In genomic region chr6:121035268-121035667, GRCm38 (mm10) we compare ENCODE assay signal across 17 mouse cellular contexts.
DNase-seq lines count a peak whose midpoint lies in the region; ATAC-seq and TF ChIP-seq lines count a peak whose summit lies in the region.
"Had no signal": no experiment of that assay in that cellular context is flagged by ENCODE, and none has a peak within 500 bp of the region (broad histone marks: within the 10 kb centered on the region; RNA-seq: fewer than 3 reads in every experiment).

No protein-coding gene starts in this region.

- no peak overlapping the region for H3K4me3 ChIP-seq in heart, embryonic 12.5 days
- no peak overlapping the region for H3K4me3 ChIP-seq in lung, embryonic 15.5 days
- no peak overlapping the region for H3K4me3 ChIP-seq in hindbrain, embryonic 16.5 days (ENCODE audit: low read length)
- no peak overlapping the region for H3K4me3 ChIP-seq in cerebellum, adult 2 months (replicated peaks; ENCODE audit: insufficient read depth, low read depth, low read length)
- H3K4me3 ChIP-seq: embryonic facial prominence, embryonic 13.5 days; heart, adult 2 months had no signal

- no peak for DNase-seq in heart, postnatal 4 days
- DNase-seq in lung, postnatal 36 days = no peak
- peak; percentile 73 for DNase-seq in brain, adult 2 months (ENCODE audit: low read depth, low spot score)
- DNase-seq in cerebellum, adult 2 months = no peak
- DNase-seq: cerebellum, postnatal 36 days; heart, adult 2 months; kidney, postnatal 10 days; liver; lung, adult 18-20 months; right cerebral cortex, adult 18-20 months had no signal

- TF ChIP-seq POLR2A in cerebellum, adult 2 months (IDR thresholded peaks at IDR 0.05; ENCODE audit: borderline replicate concordance, insufficient read depth, low read length) = no peak

- peaks cover 3% of the 10 kb centered on the region; the same call in 1 of the 2 replicates for H3K9me3 ChIP-seq in heart, embryonic 12.5 days (replicated peaks)
- no peaks in the 10 kb centered on the region for H3K9me3 ChIP-seq in lung, embryonic 15.5 days
- H3K9me3 ChIP-seq in hindbrain, embryonic 16.5 days (ENCODE audit: control insufficient read depth, low read length) = no peaks in the 10 kb centered on the region
- H3K9me3 ChIP-seq: embryonic facial prominence, embryonic 13.5 days had no signal

- TF ChIP-seq CTCF in cerebellum, adult 2 months (IDR thresholded peaks at IDR 0.05; ENCODE audit: borderline replicate concordance, insufficient read depth, low read depth, low read length) = no peak

- no peak overlapping the region for H3K9ac ChIP-seq in heart, embryonic 12.5 days
- no peak overlapping the region for H3K9ac ChIP-seq in lung, embryonic 15.5 days
- H3K9ac ChIP-seq in hindbrain, embryonic 16.5 days (ENCODE audit: low read depth, low read length) = peak overlapping the region; percentile 6; the same call in 1 of the 2 replicates
- H3K9ac ChIP-seq: embryonic facial prominence, embryonic 13.5 days had no signal

- no peak overlapping the region for H3K4me2 ChIP-seq in heart, embryonic 12.5 days
- H3K4me2 ChIP-seq in lung, embryonic 15.5 days = no peak overlapping the region
- no peak overlapping the region for H3K4me2 ChIP-seq in hindbrain, embryonic 16.5 days (ENCODE audit: low read length)
- H3K4me2 ChIP-seq: embryonic facial prominence, embryonic 13.5 days had no signal

- peak overlapping the region; percentile 65 for H3K27ac ChIP-seq in heart, embryonic 12.5 days (ENCODE audit: poor library complexity, severe bottlenecking)
- H3K27ac ChIP-seq in lung, embryonic 15.5 days = peak overlapping the region; percentile 43; the same call in 1 of the 2 replicates
- no peak overlapping the region for H3K27ac ChIP-seq in hindbrain, embryonic 16.5 days (ENCODE audit: low read depth, low read length)
- no peak overlapping the region; the same call in 1 of the 2 replicates for H3K27ac ChIP-seq in cerebellum, adult 2 months (ENCODE audit: insufficient read depth, low read length)
- H3K27ac ChIP-seq: embryonic facial prominence, embryonic 13.5 days; heart, adult 2 months; macrophage had no signal

- peaks cover 18% of the 10 kb centered on the region for H3K4me1 ChIP-seq in heart, embryonic 12.5 days (replicated peaks)
- peaks cover 8% of the 10 kb centered on the region; the same call in 1 of the 2 replicates for H3K4me1 ChIP-seq in lung, embryonic 15.5 days
- no peaks in the 10 kb centered on the region for H3K4me1 ChIP-seq in hindbrain, embryonic 16.5 days (ENCODE audit: control insufficient read depth, insufficient read depth, low read depth, low read length)
- H3K4me1 ChIP-seq in cerebellum, adult 2 months (ENCODE audit: control insufficient read depth, insufficient read depth, low read length) = peaks cover 21% of the 10 kb centered on the region
- H3K4me1 ChIP-seq: embryonic facial prominence, embryonic 13.5 days had no signal

- WGBS in heart, embryonic 12.5 days = 54% methylated on average over 12 of the region's 12 CpGs
- WGBS in lung, embryonic 15.5 days = 76% methylated on average over 12 of the region's 12 CpGs
- WGBS in hindbrain, embryonic 16.5 days = 30% methylated on average over 12 of the region's 12 CpGs
- 40% methylated on average over 12 of the region's 12 CpGs for WGBS in cerebellum, adult 2 months

- peaks cover 97% of the 10 kb centered on the region for H3K36me3 ChIP-seq in heart, embryonic 12.5 days
- peaks cover 63% of the 10 kb centered on the region for H3K36me3 ChIP-seq in lung, embryonic 15.5 days
- H3K36me3 ChIP-seq in hindbrain, embryonic 16.5 days (ENCODE audit: control insufficient read depth, insufficient read depth, low read length) = peaks cover 45% of the 10 kb centered on the region

- ATAC-seq in heart, embryonic 12.5 days (ENCODE audit: insufficient number of reproducible peaks, low FRiP score) = no peak
- no peak for ATAC-seq in lung, embryonic 15.5 days (ENCODE audit: borderline replicate concordance, extremely low read depth, low FRiP score, low TSS enrichment)
- ATAC-seq in hindbrain, embryonic 16.5 days = no peak
- ATAC-seq: CD4-positive, CD25-positive, alpha-beta regulatory T cell, adult 4 months; inflammation-experienced regulatory T-cells, adult 6 months had no signal

- H3K27me3 ChIP-seq in heart, embryonic 12.5 days (replicated peaks) = no peaks in the 10 kb centered on the region
- H3K27me3 ChIP-seq in lung, embryonic 15.5 days = no peaks in the 10 kb centered on the region
- no peaks in the 10 kb centered on the region for H3K27me3 ChIP-seq in hindbrain, embryonic 16.5 days (replicated peaks; ENCODE audit: control insufficient read depth, insufficient read depth, low read length)
- H3K27me3 ChIP-seq in cerebellum, adult 2 months (ENCODE audit: control insufficient read depth, insufficient read depth, low read length) = no peaks in the 10 kb centered on the region
- H3K27me3 ChIP-seq: embryonic facial prominence, embryonic 13.5 days had no signal

Comparison
In these comparisons a context has a peak if more than half of its experiments do, and no peak if none do; other contexts are left out.
1. H3K27ac ChIP-seq: peak in heart, embryonic 12.5 days (single experiment) and lung, embryonic 15.5 days (single experiment); none in hindbrain, embryonic 16.5 days (single experiment) and cerebellum, adult 2 months (single experiment).